Mouse (Mus musculus): ENCODE measurements around the gene Metrn. TPM values are rescaled to one million over a fixed set of nuclear protein-coding genes. Genes with fewer than 3 reads are reported as not detected.

The Metrn gene
- total and polyA plus RNA-seq, 2 experiments from 2014 or later = 102 to 500 TPM

GRCm38 (mm10) chr17:25794998-25795397, 1.9 kb downstream of the Metrn start:
- H3K4me2 ChIP-seq (ENCODE audit: low read depth, low read length) = peak overlapping the region; percentile 75
- H3K9ac ChIP-seq (replicated peaks; ENCODE audit: low read length) = peak overlapping the region; percentile 28
- H3K4me1 ChIP-seq (ENCODE audit: insufficient read depth, low read length) = peaks cover 19% of the 10 kb centered on the region; the same call in 1 of the 2 replicates
- DNase-seq (ENCODE audit: low spot score) (no peak), ATAC-seq (no peak)
- H3K27me3 ChIP-seq (ENCODE audit: insufficient read depth, low read length) = no peaks in the 10 kb centered on the region
- H3K27ac ChIP-seq = peak overlapping the region; percentile 94
- 37% methylated on average over 17 of the region's 17 CpGs for WGBS
- H3K9me3 ChIP-seq (ENCODE audit: low read length) = no peaks in the 10 kb centered on the region
- no peak for TF ChIP-seq CTCF (IDR thresholded peaks at IDR 0.05; ENCODE audit: low read depth)
- peak overlapping the region; percentile 14; the same call in 1 of the 2 replicates for H3K4me3 ChIP-seq (ENCODE audit: low read length)
- H3K36me3 ChIP-seq (ENCODE audit: insufficient read depth, low read length) = no peaks in the 10 kb centered on the region

- Histone ChIP-seq H3K9ac (replicated peaks; ENCODE audit: low read length) (0 out of 2 replicates have a peak overlapping the region, but pooled peaks have one; percentile 3), H3K4me3 (ENCODE audit: low read length) (no peak overlapping the region), H3K36me3 (ENCODE audit: insufficient read depth, low read length) (peaks cover 4% of the 10 kb centered on the region; the same call in 1 of the 2 replicates), H3K4me1 (ENCODE audit: insufficient read depth, low read length) (peaks cover 19% of the 10 kb centered on the region; the same call in 1 of the 2 replicates), H3K27me3 (ENCODE audit: insufficient read depth, low read length) (no peaks in the 10 kb centered on the region), H3K27ac (peak overlapping the region; percentile 94), H3K4me2 (ENCODE audit: low read depth, low read length) (peak overlapping the region; percentile 75), H3K9me3 (ENCODE audit: low read length) (no peaks in the 10 kb centered on the region)
- no peak for TF ChIP-seq CTCF (IDR thresholded peaks at IDR 0.05; ENCODE audit: low read depth)
- DNase-seq (ENCODE audit: low spot score) (peak; percentile 55), ATAC-seq (no peak)
- WGBS = 16% methylated on average over 13 of the region's 13 CpGs
Observed at GRCm38 (mm10) chr17:25794197-25794596, 2.7 kb downstream of the Metrn start.

- H3K9ac ChIP-seq (replicated peaks; ENCODE audit: low read length) = peak within 1 kb of the TSS; percentile 67
- H3K9me3 ChIP-seq (ENCODE audit: low read length) = no peaks in the 10 kb centered on the region
- peak within 1 kb of the TSS; percentile 95 for H3K4me2 ChIP-seq (ENCODE audit: low read depth, low read length)
- no peaks in the 10 kb centered on the region for H3K27me3 ChIP-seq (ENCODE audit: insufficient read depth, low read length)
- ATAC-seq (peak; percentile 69), DNase-seq (ENCODE audit: low spot score) (peak; percentile 84)
- H3K36me3 ChIP-seq (ENCODE audit: insufficient read depth, low read length) = peaks cover 4% of the 10 kb centered on the region
- WGBS = 1% methylated on average over 14 of the region's 14 CpGs
- peak within 1 kb of the TSS; percentile 94 for H3K27ac ChIP-seq
- peaks cover 19% of the 10 kb centered on the region; the same call in 1 of the 2 replicates for H3K4me1 ChIP-seq (ENCODE audit: insufficient read depth, low read length)
- H3K4me3 ChIP-seq (ENCODE audit: low read length) = peak within 1 kb of the TSS; percentile 66
- no peak for TF ChIP-seq CTCF (IDR thresholded peaks at IDR 0.05; ENCODE audit: low read depth)
Observed at GRCm38 (mm10) chr17:25792615-25793014, 4.3 kb downstream of the Metrn start, which contains the start of gene Fam173a. Gene Fam173a (minus strand): TSS chr17:25792901.

- Histone ChIP-seq H3K27ac (peak overlapping the region; percentile 94), H3K4me1 (ENCODE audit: insufficient read depth, low read length) (peaks cover 15% of the 10 kb centered on the region; the same call in 1 of the 2 replicates)
Observed at GRCm38 (mm10) chr17:25791843-25792527, 5.0 kb downstream of the Metrn start.

GRCm38 (mm10) chr17:25791320-25791842, 5.6 kb downstream of the Metrn start:
- DNase-seq (ENCODE audit: low spot score) = peak; percentile 51
- 22% methylated on average over 19 of the region's 19 CpGs for WGBS
- Histone ChIP-seq H3K4me3 (ENCODE audit: low read length) (peak overlapping the region; percentile 66), H3K9ac (replicated peaks; ENCODE audit: low read length) (peak overlapping the region; percentile 67), H3K27me3 (ENCODE audit: insufficient read depth, low read length) (no peaks in the 10 kb centered on the region), H3K4me2 (ENCODE audit: low read depth, low read length) (peak overlapping the region; percentile 95), H3K27ac (peak overlapping the region; percentile 94), H3K9me3 (ENCODE audit: low read length) (no peaks in the 10 kb centered on the region), H3K4me1 (ENCODE audit: insufficient read depth, low read length) (peaks cover 10% of the 10 kb centered on the region; the same call in 1 of the 2 replicates), H3K36me3 (ENCODE audit: insufficient read depth, low read length) (peaks cover 4% of the 10 kb centered on the region)
- peak; percentile 40 for TF ChIP-seq CTCF (IDR thresholded peaks at IDR 0.05; ENCODE audit: low read depth)
- peak; percentile 3; the same call in 1 of the 2 replicates for ATAC-seq

More at GRCm38 (mm10) chr17:25791843-25792527, 5.0 kb downstream of the Metrn start:
- Histone ChIP-seq H3K9ac (replicated peaks; ENCODE audit: low read length) (peak overlapping the region; percentile 67), H3K4me3 (ENCODE audit: low read length) (peak overlapping the region; percentile 66), H3K27me3 (ENCODE audit: insufficient read depth, low read length) (no peaks in the 10 kb centered on the region), H3K9me3 (ENCODE audit: low read length) (no peaks in the 10 kb centered on the region), H3K36me3 (ENCODE audit: insufficient read depth, low read length) (peaks cover 4% of the 10 kb centered on the region), H3K4me2 (ENCODE audit: low read depth, low read length) (peak overlapping the region; percentile 95)
- ATAC-seq = peak; percentile 62
- under 1% methylated on average over 45 of the region's 45 CpGs for WGBS
- TF ChIP-seq CTCF (IDR thresholded peaks at IDR 0.05; ENCODE audit: low read depth) = no peak
- peak; percentile 91 for DNase-seq (ENCODE audit: low spot score)

- DNase-seq (ENCODE audit: low spot score) = no peak
- Histone ChIP-seq H3K4me3 (ENCODE audit: low read length) (no peak overlapping the region), H3K9me3 (ENCODE audit: low read length) (no peaks in the 10 kb centered on the region), H3K4me2 (ENCODE audit: low read depth, low read length) (no peak overlapping the region), H3K36me3 (ENCODE audit: insufficient read depth, low read length) (peaks cover 18% of the 10 kb centered on the region), H3K9ac (replicated peaks; ENCODE audit: low read length) (no peak overlapping the region), H3K27me3 (ENCODE audit: insufficient read depth, low read length) (no peaks in the 10 kb centered on the region), H3K4me1 (ENCODE audit: insufficient read depth, low read length) (peaks cover 9% of the 10 kb centered on the region), H3K27ac (no peak overlapping the region)
- ATAC-seq = no peak
- WGBS = 94% methylated on average over 9 of the region's 9 CpGs
- no peak for TF ChIP-seq CTCF (IDR thresholded peaks at IDR 0.05; ENCODE audit: low read depth)
Observed at GRCm38 (mm10) chr17:25786781-25787504, 10.0 kb downstream of the Metrn start.
